Mouse (Mus musculus) brain, adult 2 months (tissue): Measurements from ENCODE around the gene Trim41.
"Not testable (repeated sequence)": the region's sequence is repeated elsewhere in the genome, so short reads cannot be mapped to it uniquely, and the experiment has no call there.

Experiments
- DNase-seq: peaks from one replicate; pipeline ENCODE4 v3.0.0; 2011; ENCODE audit warnings: low read depth, low spot score

Trim41 gene

DNA sequence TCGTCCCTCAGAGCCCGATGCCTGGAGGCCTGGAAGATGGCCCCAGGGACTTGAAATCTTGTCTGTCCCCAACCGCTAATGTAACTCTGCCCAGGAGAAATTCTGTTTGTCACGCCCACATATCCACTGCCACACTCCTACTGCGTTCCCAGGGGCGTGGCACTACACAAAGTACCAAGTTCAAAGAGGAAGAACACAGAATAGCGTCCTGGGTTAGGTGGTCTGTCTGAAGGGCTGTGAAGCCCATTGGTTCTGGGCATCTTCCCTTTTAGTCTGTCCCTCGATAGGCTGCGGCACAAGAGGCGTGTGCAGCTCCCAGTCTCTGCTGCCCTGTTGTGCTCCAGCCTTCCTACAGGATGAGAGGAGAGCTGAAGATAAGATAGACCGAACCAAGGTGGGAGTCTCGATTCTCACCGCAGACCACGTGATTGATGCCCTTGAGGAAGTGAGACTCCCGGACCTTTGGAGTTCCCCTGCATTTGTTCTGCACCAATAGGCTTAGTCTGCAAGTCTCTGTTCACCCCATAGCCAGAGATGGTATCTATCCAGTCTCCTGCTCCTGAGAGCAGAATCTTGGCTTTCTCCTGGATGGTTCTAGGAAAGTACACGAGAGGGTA lies 21.1 kb upstream of the Trim41 start:
- DNase-seq = peak; percentile 56

DNA sequence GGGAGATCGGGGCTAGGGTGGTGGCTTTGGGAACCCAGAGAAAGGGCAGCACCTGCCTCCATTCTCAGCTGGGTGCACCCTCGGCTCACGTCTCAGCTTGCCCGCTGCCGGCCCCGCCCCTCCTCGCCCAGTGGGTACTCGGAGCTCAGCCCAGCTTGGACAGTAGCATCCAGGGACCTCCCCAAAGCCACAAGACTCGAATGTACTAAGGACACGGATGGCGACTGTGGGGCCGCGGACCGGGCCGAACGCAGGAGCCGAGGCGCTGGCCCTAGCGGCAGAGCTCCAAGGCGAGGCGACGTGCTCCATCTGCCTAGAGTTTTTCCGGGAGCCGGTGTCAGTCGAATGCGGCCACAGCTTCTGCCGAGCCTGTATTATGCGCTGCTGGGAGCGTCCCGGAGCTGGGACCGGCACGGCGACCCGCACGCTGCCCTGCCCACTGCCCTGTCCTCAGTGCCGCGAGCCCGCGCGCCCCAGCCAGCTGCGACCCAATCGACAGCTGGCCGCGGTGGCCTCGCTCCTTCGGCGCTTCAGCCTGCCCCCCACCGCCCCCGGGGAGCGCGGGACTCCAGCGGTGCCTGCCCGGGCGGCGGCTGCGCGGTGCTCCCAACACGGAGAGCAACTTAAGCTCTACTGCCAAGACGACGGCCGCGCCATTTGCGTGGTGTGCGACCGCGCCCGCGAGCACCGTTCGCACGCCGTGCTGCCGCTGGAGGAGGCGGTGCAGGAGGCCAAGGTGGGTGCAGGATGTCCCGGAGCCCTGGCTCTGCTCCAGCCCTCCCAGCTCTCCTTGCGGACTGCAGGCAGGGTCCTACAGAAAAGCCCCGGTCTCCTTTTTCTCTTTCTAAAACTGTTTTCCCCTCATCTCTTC lies 20.4 kb upstream of the Trim41 start:
- peak; percentile 75 for DNase-seq

DNA sequence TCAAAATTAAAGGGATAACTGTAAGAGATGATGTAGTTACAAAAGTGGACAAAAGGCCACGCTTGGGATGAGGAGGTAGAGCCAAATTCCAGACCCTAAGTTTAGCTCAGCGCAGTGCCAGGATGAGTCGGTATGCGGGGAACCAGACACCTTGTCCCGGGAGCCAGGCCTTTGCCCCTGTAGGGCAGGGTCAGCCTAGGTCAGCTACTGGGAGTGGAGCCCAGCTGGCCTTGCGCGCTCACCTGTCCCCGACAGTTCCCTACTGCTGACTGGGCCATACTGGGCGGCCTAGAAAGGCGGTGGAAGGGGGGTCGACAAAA lies 19.8 kb upstream of the Trim41 start:
- no peak for DNase-seq

DNA sequence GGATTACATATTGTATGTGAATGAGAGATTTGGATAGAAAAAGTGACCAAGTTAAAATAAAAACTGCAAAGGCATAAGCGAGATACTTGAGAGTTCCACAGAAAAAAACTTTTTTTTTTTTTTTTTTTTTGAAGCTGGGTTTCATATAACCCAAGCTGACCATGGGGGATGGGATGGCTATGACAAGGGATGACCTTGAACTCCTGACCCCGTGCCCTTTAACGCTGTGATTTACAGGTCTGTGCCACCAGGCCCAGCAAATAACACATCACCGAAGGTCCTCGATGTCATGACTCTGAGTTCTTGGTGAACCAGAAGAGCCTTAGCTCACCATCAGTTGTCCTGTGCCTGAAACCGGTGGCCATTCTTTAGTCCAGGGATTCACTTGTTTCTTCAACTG lies 18.8 kb upstream of the Trim41 start:
- no peak for DNase-seq

DNA sequence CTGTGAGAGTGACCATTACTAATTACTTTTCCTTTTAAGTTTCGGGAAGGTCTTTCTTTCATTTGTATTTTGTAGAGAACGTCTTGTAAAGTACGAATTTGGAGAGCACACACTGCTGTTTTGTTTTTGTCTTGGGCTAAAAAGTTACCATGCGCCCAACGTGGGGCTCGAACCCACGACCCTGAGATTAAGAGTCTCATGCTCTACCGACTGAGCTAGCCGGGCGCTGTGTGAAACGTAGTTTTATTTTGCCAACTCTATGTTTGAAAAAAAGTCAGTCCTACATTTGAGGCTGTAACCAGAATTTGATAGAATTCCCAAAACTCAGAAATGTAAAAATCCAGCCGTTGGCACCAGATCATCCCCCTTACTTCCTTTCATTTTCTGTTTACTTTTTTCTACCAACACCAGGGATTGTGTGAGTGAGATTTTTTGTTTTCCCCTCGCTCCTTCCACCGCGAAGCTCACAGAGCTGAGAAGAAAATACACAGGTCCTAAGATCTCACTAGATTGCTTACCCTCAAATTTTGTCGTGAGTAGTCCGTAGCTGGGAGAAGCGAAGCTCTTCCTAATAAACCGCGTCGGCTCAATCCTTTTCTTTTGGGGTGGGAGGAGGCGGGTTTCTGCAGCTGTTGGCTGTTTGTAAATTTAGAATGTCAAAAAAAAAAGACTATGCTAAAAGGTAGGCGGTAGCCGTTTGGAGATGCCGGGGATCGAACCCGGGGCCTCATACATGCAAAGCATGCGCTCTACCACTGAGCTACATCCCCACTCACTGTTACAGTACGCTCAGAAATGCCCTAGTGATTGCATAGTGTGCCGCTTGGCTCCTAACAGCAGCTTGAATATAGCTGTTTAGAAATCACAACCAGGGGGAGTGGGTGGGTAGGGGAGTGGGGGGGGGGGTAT lies 16.8 kb upstream of the Trim41 start:
- peak; percentile 95 for DNase-seq

DNA sequence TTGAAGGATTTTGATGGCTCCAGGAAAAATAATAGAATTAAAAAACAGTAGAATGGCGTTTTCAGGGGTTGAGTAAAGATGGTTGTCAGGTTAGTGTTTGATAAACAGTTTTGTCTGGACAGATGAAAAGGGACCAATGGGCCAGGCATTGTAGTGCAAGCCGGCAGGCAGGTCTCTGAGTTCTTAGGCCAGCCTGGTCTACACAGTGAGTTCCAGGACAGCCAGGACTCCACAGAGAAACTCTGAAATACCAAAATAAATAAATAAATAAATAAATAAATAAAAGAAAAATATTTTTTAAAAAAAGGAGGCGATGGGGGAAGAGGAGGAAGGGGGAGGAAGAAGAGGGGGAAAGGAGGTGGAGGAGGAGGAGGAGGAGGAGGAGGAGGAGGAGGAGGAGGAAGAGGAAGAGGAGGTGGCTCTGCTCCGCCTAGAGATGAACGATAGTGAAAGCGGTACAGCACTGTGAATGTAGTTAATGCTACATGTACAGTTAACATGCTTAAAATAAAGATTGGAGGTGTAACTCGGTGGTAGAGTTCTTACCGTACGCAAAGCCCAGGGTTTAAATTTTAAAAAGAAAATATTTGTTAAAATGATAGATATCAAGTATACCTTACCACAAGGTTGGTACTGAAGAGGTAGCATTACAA lies 16.1 kb upstream of the Trim41 start:
- no peak for DNase-seq

DNA sequence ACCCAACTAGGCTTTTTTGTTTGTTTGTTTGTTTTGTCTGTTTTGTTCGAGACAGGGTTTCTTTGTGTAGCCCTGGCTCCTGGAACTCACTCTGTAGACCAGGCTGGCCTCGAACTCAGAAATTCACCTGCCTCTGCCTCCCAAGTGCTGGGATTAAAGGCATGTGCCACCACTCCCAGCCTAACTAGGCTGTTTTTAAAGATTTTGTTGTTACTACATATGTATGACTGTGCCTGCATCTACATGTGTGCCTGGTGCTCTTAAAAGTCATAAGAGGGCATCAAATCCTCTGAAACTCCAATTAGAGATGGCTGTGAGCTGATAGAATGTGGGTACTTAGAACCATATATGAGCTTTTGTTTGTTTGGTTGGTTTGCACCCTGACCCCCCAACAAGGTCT lies 14.1 kb upstream of the Trim41 start:
- no peak for DNase-seq

DNA sequence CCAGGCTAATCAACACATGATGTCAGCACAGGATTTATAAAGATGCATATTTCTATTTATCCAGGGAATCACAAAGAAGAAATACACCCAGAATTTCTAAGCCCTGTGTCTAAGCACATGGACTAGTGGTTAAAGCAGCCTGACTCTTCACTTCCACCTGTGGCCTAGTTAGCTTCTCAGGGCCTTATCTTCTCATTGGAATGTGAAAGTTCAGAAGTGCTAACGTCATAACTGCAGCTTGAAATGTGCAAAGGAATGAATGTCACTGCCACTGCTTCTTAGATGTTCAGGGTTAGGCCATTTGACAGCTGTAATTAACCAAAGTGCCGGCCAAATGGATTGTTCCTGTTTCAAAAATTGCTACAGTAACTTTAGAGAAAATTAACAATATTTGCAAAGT lies 13.1 kb upstream of the Trim41 start:
- DNase-seq = no peak

DNA sequence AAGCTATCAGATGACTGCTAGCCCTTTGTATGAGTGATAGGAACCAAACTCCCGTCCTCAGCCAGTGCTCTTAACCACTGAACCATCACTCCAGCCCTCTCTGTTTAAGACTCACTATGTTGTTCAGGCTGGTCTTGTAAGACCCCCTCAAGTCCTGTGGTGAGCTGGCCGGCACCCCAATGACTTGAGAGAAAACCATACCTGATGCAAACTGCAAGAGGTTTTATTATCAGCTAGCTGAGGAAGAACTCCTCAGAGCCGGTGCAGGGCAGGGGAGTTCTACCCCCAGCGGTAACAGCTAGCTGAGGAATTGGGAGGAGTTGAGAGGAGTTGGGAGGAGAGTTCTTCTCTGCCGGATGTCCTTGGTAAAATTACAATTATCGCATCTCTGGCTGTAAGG lies 10.8 kb upstream of the Trim41 start:
- DNase-seq = no peak

DNA sequence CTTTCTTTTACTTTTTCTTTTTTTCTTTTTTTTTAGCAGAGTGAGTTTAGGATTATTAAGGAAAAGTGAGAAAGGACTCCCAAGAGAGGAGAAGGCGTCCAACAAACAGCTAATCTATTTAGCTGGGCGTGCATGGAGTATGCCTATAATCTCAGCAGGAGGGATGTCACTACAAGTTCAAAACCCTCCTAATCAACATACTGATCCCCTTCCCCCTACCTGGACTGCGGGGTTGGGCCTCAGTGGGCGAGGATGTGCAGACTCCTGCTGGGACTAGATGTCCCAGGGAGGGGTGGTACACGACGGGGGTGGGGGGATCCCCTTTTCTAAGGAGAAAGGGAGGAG lies 9.6 kb upstream of the Trim41 start:
- no peak for DNase-seq

DNA sequence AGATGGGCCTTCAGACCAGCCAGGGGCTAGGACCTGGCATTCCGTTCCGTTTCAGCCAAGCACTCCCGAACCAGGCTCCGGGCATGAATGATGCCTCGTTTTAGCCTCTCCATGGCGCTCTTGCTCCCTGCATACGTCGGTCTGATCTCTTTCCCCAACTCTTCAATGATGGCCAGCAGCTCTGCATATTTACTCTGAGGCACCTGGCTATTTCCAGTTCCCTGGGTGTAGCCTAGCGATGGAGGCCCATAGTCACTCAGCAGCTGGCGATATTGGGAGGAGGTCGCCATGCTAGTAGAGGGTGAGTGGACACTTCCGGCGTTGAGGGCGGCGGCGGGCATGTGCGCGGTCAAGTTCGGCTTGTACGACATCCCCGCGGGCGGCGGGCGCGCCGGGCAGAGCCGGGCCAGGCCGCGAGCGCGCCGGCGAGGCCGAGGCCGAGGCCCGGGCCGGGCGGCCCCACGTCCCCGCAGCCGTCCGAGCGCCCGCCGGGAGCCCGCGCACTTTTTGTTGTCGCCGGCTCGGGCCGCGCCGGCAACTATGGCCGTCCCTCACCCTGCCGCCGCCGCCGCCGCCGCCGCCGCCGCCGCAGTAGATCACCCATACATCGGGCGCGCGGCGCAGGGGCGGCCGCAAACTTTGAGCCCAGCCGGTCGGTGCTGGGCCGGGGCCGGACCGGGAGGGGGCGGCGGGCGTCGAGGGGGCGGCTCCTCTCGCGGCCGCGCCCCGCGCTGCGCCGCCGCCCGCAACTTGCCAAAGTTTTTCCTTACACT lies 9.0 kb upstream of the Trim41 start, which contains the start of the genes Trim7 and Gm12184:
Gene Trim7 (plus strand): TSS at position 162 of the 773 bp plus-strand sequence.
Gene Gm12184 (minus strand): TSS at position 677 of the 773 bp plus-strand sequence.
- not testable (repeated sequence) for DNase-seq

DNA sequence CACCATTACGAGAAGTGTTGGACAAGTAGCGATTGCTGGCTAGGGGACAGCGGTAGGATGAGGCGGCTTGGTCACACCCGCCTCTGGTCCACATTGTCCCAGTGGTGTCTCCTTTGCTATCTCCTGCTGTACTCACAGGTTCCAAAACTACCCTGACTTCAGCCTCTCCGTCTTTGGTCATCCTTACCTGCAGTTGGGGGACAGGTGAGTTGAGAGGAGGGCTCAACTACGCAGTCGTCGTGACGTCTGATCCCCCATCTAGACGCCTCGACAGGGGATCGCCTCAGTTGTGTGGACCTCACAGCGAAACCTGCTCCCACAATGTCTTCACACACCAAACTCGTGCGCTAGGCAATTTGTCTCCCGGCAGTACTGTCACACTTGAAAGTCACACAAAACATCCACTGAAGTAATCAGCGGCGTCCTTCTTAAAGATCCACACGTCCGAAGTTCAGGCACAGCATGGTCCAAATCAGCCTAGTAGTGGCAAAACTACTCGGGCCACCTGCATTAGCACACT lies 7.2 kb upstream of the Trim41 start:
- DNase-seq = no peak

DNA sequence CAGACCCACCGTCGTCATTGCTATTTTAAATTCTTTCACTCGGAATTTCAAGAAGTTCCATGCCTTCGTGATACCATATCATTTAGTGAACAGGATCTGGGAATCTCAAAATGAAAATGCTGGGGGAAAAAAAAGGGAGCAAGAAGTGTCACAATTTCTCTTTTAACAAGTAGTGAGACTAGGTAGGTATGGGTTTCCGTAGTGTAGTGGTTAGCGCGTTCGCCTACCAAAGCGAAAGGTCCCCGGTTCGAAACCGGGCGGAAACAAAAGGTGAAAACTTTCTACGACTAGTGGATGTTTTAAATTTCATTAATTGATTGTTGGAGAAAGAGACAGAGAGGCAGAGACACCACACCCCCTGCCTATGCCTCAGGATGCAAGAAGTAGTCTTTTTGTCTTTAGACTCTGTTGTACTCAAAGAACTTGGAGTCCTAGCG lies 6.4 kb upstream of the Trim41 start:
- DNase-seq = peak; percentile 80

DNA sequence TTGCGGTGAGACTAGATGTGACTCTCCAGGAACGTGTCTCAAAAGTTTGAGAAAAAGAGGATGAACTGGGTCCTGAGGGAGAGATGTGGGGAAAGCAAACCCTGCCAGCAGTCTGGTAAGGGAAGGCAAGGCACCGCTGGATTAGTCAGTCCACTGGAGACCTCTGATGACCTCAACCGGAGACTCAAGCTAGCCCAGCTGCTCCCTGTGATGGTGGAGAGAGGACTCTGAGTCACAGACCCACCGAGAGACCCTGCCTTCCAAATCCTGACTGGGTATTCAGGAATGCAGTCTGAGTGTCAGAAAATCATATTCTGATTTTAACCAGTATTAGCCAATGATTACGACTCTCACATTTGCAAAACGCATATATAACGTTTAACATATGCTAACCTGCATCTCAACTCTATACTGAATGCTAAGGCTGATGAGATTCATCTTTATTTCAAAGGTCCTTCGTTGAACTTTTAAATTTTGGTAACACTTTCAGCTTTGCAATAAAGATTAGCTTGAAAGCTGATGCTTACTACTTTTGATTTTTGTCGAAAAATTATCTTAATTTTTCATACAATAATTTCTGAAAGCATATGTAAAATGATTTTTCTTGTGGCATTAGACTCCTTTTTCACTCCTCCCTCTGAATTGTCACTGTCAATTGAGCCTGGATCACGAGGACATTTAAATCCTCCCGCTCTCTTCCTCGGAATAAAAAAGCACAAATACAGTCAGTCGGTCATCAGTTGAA lies 5.8 kb upstream of the Trim41 start:
- DNase-seq = no peak

DNA sequence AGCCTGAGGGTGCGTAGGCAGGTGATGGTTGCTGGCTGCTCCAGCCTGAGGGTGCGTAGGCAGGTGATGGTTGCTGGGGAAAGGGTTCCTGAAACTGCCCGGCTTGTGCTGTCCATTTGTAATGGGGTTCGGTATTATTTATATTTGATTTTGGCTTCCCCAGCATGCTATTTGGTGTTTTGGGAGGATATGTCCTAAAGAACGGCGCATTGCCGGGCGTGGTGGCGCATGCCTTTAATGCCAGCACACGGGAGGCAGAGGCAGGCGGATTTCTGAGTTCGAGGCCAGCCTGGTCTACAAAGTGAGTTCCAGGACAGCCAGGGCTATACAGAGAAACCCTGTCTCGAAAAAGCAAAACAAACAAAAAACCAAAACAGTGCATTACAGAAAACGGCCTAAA lies 4.1 kb upstream of the Trim41 start:
- not testable (repeated sequence) for DNase-seq

DNA sequence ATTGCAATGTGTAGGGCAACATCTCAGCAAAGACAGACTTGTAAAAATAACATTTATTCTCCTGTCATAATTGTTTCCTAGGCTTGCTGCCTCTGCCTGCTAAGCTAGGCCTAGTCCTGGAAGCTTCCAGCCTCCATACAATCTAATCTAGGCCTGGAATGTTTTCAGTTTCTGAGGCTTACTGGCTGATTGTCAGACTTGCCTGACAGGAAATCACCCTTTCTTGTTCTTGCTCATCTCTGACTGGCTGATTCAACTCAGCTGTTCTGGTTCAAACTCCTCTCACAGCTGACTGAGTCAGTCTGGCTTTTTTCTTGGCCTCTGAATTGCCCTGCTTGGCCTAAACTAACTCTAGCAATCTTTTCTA lies 3.1 kb upstream of the Trim41 start:
- DNase-seq = no peak

DNA sequence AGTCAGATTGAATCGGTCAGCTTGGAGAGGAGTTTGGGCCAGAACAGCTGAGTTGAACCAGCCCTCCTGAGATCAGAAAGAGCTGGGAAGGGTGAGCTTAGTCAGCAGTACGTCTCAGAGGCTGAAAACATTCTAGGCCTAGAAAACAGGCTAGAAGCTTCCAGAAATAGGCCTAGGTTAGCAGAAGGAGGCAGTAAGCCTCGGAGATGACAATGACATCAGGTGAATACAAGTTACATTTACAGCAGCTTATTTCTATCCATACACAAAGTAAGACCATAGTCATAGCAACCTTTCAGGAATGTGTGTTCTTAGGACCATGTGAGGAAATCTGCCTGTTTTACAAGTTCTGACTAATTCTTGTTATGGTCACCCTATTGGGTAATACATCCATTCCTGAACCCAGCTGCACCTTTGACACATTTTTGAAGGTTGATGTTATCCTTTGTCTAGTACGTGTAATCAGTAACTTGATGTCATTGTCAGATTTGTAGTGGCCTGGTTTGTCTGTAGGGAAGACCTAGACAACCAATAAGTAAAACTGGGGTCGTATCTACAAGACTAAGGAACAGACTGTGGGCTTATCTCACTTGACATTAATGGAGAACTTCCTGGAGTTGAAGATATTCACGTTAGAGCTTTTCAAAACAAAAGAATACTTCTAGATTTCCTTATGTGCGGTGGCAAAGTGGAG lies 2.6 kb upstream of the Trim41 start:
- DNase-seq = no peak

DNA sequence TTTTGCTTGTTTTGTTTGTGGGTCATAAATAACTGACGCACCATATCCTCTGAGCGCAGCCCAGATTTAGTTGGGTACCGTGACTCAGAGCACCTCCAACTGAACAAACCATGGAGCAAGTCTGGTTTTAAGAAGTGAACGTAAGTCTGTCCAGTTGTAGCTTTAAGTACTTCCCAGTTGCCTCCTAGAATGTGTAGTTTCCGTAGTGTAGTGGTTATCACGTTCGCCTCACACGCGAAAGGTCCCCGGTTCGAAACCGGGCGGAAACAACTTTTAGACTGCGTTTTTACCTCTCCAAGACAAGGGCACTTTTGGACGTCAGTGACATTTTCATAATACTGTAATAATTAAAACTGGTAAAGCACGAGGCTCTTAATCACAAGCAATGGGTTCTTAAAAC lies 1.2 kb upstream of the Trim41 start:
- DNase-seq = peak; percentile 98

DNA sequence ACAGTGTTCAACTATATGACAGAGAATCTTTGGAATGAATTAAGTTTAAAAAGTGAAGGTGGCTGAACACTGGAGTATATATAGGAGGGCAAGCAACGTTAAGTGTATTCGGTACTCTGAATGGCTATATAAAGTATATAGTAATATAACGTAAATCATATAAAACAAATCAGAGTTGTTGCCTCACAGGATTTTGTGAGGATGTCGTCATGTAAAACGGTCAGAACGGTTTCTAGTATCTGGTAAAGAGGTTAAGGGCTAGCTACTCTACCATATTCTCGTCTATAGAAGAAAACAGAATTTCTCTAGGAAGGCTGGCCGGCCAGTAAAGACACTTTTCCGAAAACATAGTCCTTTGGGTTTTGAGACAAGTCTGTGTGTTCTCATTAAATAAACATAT lies 641 bp upstream of the Trim41 start:
- no peak for DNase-seq
